Mouse (Mus musculus): Measurements from ENCODE around the gene Gnptg. TPM values are rescaled to one million over a fixed set of nuclear protein-coding genes. Genes with fewer than 3 reads are reported as not detected.

The Gnptg gene
- total RNA-seq, 2 experiments from 2014 or later: 73.7 to 77.4 TPM

GRCm38 (mm10) chr17:25227991-25228390 is 11.9 kb downstream of the Gnptg start:
- Histone ChIP-seq H3K4me3 (no peak overlapping the region), H3K27ac (no peak overlapping the region)
- DNase-seq (ENCODE audit: low spot score in 2 of 2): no peak
- no peak for TF ChIP-seq CTCF (conservative IDR thresholded peaks at IDR 0.05)

DNA sequence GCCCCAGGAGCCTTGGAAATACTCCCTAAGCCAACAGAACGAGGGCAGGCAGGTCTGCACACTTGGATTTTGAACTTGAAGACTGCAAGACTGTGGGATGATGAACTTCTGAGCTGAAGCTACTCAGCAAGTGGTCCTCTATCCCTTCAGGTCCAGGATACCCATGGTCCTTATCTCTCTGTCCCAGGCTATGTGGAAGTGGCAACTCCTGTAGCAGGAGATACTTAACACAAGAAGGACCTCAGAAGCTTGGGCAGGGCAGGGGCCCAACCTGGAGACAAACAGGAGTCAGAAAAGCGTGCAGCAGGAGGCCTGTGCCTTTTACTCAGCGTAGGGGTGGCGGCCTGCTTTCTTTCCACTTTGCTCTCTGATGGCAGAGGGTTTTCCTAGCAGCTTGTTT is 14.3 kb downstream of the Gnptg start:
- no peak for DNase-seq (ENCODE audit: low spot score in 2 of 2)
- no peak overlapping the region for H3K27ac ChIP-seq
- TF ChIP-seq CTCF (conservative IDR thresholded peaks at IDR 0.05): no peak
- H3K4me3 ChIP-seq: no peak overlapping the region

DNA sequence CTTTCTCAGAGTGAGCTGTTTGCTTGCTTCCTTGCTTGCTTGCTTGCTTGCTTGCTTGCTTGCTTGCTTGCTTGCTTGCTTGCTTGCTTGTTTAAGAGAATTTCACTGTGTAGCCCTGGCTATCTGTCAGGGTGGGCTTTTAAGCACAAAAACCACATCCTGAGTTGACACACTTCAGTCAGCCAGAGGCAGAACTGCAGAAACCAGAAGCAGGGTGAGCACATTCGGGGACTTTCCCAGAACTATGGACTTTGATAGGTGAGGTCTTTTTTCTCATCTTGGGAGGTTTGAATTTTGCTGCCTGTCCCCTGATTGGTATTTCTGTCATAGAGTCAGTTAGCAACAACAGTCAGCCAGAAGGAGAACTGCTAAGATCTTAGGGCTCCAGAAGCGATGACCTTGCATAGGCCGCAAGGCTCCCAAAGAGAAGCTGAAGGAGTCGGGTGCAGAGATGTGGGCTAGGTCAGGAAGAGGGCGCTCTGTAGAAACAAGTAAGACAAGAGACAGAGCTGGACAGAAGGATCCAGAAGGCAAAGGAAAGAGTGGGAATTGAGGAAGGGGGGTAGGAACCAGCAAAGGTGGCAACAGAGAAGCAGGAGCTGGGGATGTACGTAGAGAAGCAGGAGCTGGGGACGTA is 15.2 kb downstream of the Gnptg start:
- Histone ChIP-seq H3K27ac (no peak overlapping the region), H3K4me3 (no peak overlapping the region)
- DNase-seq (ENCODE audit: low spot score in 2 of 2): no peak
- TF ChIP-seq CTCF (conservative IDR thresholded peaks at IDR 0.05): no peak

DNA sequence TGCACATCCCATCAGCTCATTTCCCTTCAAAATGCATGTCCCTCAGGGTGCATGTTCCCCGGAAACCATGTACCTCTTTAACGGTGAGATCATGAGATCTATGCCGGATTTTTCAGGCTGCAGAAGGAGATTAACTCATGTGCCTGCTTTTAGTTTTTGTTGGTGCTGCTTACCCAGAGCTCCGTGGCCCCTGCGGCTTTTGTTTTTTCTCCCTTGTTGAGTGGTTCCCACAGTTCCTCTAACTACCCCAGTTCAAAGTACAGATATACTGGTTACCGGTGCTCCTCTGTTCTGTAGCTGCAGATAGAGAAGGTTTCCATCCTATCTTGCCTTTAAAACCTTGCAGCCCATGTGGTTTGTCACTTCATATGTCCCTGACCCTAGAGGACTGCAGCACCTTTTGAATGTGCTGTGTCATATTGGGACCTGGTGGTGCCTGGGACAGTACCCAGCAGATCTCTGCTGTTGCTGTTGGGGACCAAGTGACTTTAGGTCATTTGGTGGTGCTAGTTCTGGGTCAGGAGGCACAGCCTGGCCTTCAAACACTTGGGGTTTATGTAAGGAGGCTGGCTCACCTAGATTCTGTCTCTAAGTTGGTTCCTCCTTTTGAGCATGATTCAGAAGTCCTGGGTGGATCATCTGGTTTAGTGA is 16.8 kb downstream of the Gnptg start:
- H3K27ac ChIP-seq: peak overlapping the region; percentile 86
- DNase-seq (ENCODE audit: low spot score in 2 of 2): no peak
- no peak for TF ChIP-seq CTCF (conservative IDR thresholded peaks at IDR 0.05)

DNA sequence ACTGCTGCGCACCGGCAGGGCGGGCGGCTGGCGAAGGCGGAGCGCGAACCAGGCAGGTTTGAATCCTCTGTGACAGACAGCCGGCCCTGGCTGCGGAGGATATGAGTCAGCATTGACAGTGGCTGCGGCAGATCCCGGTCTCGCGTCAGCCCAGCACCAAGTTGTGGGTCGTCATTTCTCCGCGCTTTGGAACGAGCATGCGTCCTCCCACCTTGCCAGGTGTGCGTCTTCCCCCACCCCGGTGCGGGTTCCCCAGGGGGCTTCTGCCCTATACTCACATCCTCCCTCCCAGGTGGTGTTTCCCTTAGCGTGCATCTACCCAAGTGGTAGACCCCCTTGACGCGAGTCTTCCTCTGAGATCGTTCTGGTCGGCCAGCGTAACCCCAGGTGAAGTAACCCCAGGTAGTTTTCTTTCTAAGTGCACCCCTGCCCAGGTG is 17.4 kb downstream of the Gnptg start:
- peak overlapping the region; percentile 86 for H3K27ac ChIP-seq
- peak overlapping the region; percentile 59 for H3K4me3 ChIP-seq
- DNase-seq (ENCODE audit: low spot score in 2 of 2): peak in 1 of 2 experiments; percentile 36

More for the DNA sequence above, 16.8 kb downstream of the Gnptg start:
- H3K4me3 ChIP-seq: peak overlapping the region; percentile 59

- Histone ChIP-seq H3K4me3 (peak overlapping the region; percentile 36), H3K27ac (peak overlapping the region; percentile 89)
- no peak for TF ChIP-seq CTCF (conservative IDR thresholded peaks at IDR 0.05)
- DNase-seq (ENCODE audit: low spot score in 2 of 2): peak in 1 of 2 experiments; percentile 58
Measured at GRCm38 (mm10) chr17:25221821-25222503, 18.0 kb downstream of the Gnptg start.

DNA sequence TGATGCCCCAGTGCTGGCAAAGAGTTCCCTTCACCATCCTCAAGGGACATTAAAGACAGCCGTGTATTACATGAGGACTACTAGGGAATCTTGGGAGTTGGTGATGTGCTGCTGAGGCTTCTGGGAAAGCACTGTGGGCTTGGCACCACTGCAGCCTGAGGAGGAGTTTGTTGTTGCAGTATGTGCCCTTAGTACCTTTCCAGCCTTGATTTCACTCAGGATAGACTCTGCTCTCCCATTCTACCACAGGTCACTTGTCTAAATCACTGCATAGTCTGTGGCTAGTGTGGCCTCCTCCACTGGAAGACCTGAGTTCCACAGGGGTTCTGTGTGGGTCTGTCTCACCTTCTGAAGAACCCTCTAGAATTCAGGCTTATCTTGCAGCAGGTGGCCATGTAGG is 19.2 kb downstream of the Gnptg start:
- TF ChIP-seq CTCF (conservative IDR thresholded peaks at IDR 0.05): no peak
- no peak overlapping the region for H3K4me3 ChIP-seq
- no peak for DNase-seq (ENCODE audit: low spot score in 2 of 2)
- H3K27ac ChIP-seq: peak overlapping the region; percentile 89

GRCm38 (mm10) chr17:25219492-25220295 is 20.2 kb downstream of the Gnptg start:
- peak overlapping the region; percentile 20; the same call in 1 of the 2 replicates for H3K27ac ChIP-seq

DNA sequence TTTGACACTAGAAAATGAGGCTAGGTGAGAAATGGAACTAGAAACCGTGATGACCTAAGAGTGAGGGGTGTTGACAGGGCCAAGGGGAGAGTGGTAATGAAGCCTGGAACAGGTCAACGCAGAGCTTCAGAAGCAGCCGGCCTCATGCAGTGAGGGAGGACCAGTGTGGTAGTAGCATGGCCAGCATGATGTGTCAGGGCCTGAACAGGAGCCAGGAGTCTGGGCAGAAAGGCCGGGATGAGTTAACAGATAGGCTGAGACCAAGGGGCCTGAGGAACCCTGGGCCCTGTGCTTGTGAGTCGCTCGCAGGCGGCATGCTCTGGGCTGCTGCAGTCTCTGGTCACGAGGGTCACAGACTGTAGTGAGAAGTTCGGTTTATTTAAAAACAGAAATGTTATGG is 21.0 kb downstream of the Gnptg start:
- DNase-seq (ENCODE audit: low spot score in 2 of 2): no peak
- no peak overlapping the region for H3K4me3 ChIP-seq
- no peak for TF ChIP-seq CTCF (conservative IDR thresholded peaks at IDR 0.05)
- H3K27ac ChIP-seq: peak overlapping the region; percentile 20; the same call in 1 of the 2 replicates

More at GRCm38 (mm10) chr17:25219492-25220295, 20.2 kb downstream of the Gnptg start:
- no peak overlapping the region for H3K4me3 ChIP-seq
- no peak for DNase-seq (ENCODE audit: low spot score in 2 of 2)
- TF ChIP-seq CTCF (conservative IDR thresholded peaks at IDR 0.05): no peak

- no peak overlapping the region for H3K4me3 ChIP-seq
- no peak for TF ChIP-seq CTCF (conservative IDR thresholded peaks at IDR 0.05)
- no peak for DNase-seq (ENCODE audit: low spot score in 2 of 2)
- H3K27ac ChIP-seq: no peak overlapping the region
Measured at GRCm38 (mm10) chr17:25215431-25215830, 24.5 kb downstream of the Gnptg start.

GRCm38 (mm10) chr17:25211705-25212104 is 28.2 kb downstream of the Gnptg start:
- Histone ChIP-seq H3K4me3 (no peak overlapping the region), H3K27ac (peak overlapping the region; percentile 85)
- no peak for DNase-seq (ENCODE audit: low spot score in 2 of 2)
- no peak for TF ChIP-seq CTCF (conservative IDR thresholded peaks at IDR 0.05)

- no peak overlapping the region for H3K4me3 ChIP-seq
- peak overlapping the region; percentile 85 for H3K27ac ChIP-seq
- DNase-seq (ENCODE audit: low spot score in 2 of 2): peak in 1 of 2 experiments; percentile 39
- TF ChIP-seq CTCF (conservative IDR thresholded peaks at IDR 0.05): no peak
Measured at GRCm38 (mm10) chr17:25210680-25211466, 29.1 kb downstream of the Gnptg start.
